Mouse (Mus musculus) midbrain, embryonic 12.5 days (tissue): Measurements from ENCODE around the gene Galr2. TPM values are rescaled to one million over a fixed set of nuclear protein-coding genes. Genes with fewer than 3 reads are reported as not detected.
A peak's percentile ranks its signal among the peaks of the same experiment; 100 is the strongest.

ENCODE experiments used
- ATAC-seq: fragments of 200-750 bp; cut with Nextera tagmentation; 2 replicates; pipeline ENCODE4 v1.8.0; 2017; ENCODE audit warnings: low read depth, moderate TSS enrichment, moderate library complexity; ENCODE audit not compliant: low FRiP score
- H3K27ac ChIP-seq: fragments of 300-500 bp; sonication (generic); replicated peaks from 2 replicates; pipeline ENCODE4 v1.5.1; 2016; ENCODE audit warnings: mild to moderate bottlenecking
- H3K27me3 ChIP-seq: fragments of 300-500 bp; sonication (generic); 2 replicates; pipeline ENCODE4 v1.6.1; 2016; ENCODE audit warnings: mild to moderate bottlenecking
- H3K36me3 ChIP-seq: fragments of 300-500 bp; sonication (generic); 2 replicates; pipeline ENCODE4 v1.6.1; 2016
- H3K4me1 ChIP-seq: fragments of 300-500 bp; sonication (generic); 2 replicates; pipeline ENCODE4 v1.6.1; 2016
- H3K4me2 ChIP-seq: fragments of 300-500 bp; sonication (generic); replicated peaks from 2 replicates; pipeline ENCODE4 v1.6.1; 2016; ENCODE audit warnings: mild to moderate bottlenecking, moderate library complexity
- H3K4me3 ChIP-seq: fragments of 300-500 bp; sonication (generic); 2 replicates; pipeline ENCODE4 v1.5.1; 2016; ENCODE audit warnings: mild to moderate bottlenecking
- H3K9ac ChIP-seq: fragments of 300-500 bp; sonication (generic); replicated peaks from 2 replicates; pipeline ENCODE4 v1.6.1; 2016; ENCODE audit warnings: mild to moderate bottlenecking, moderate library complexity
- H3K9me3 ChIP-seq: fragments of 300-500 bp; sonication (generic); 2 replicates; pipeline ENCODE4 v1.6.1; 2016; ENCODE audit warnings: mild to moderate bottlenecking
- WGBS: fragments of 180-500 bp; shearing (Covaris S2); methylation state at CpG from one replicate; pipeline ENCODE4 v1.1.7; 2016; 5-methylcytosine and 5-hydroxymethylcytosine counted together
- polyA plus RNA-seq: library from polyadenylated mRNA; unstranded; fragments of >200 nt; fragmentation: Nextera tagmentation; extraction: Ambion mirVana; gene quantifications from 2 replicates; pipeline ENCODE4 v1.2.1, GENCODE M21; 2016

The Galr2 gene
- 0.21 and 0.24 TPM in 2 replicates for polyA plus RNA-seq

DNA sequence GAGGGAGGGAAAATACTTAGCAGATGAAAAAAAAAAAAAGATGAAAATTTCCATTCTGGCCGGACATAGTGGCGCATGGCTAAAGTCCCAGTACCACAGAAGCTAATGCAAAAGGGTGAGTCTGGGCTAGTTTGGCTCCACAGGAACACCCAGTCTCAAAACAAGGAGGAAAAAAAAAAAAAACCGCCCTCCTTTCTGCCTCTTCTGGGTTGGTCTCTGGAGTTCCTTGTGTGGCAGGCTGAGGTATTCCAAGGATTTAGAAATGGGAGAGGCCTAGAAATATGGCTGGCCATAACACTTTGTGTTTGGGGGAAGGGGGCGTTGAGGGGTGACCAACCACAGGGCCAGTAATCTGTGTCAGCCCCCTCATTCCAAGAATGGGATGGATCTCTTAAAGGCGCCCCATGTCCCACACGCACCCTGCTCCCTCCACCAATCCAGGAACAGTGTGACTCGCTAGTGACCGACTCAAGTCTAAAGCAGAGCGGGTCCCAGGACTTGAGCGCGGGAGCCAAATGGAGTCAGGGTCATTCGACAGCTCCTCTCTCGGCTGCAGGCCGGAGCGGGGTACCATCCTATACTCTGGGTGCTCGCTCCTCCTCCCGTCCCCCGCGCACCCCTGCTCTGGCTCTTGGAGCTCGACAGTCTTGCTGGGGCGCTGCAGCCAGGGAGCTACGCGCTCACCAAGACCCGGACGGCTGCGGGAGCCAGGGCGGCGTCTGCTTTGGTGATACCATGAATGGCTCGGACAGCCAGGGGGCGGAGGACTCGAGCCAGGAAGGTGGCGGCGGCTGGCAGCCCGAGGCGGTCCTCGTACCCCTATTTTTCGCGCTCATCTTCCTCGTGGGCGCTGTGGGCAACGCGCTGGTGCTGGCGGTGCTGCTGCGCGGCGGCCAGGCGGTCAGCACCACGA, at the start of gene Galr2:
Gene Galr2 (plus strand): TSS at position 189 of the 913 bp plus-strand sequence.
- Histone ChIP-seq H3K4me3 (peak within 1 kb of the TSS; percentile 33), H3K9ac (peak within 1 kb of the TSS; percentile 39; the same call in 1 of the 2 replicates), H3K27ac (no peak within 1 kb of the TSS), H3K4me2 (peak within 1 kb of the TSS; percentile 48), H3K27me3 (peaks cover 64% of the 10 kb centered on the region), H3K9me3 (no peaks in the 10 kb centered on the region), H3K4me1 (peaks cover 12% of the 10 kb centered on the region; the same call in 1 of the 2 replicates), H3K36me3 (no peaks in the 10 kb centered on the region)
- 6% methylated on average over 46 of the region's 48 CpGs for WGBS
- ATAC-seq, result no peak

DNA sequence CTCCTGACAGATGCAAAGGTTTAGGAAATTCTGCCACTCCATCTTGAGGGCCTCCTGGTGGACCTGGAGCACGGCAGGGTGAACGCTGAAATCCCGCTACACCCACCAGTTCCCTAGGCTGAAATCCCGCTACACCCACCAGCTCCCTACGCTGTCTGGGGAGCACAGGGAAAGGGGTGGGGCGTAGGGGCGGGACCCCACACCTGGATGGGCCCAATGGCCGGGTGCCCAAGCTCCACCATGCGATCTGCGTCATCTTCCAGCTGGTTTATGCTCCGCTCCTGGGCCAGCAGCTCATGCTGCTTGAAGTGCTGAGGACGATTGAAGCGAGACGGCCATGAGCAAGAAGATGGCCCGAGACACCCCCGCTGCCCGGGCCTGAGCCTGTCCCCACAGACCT, 48.3 kb upstream of the Galr2 start:
- H3K4me3 ChIP-seq, result no peak overlapping the region
- 28% methylated on average over 17 of the region's 17 CpGs for WGBS
- no peak for ATAC-seq

GRCm38 (mm10) chr11:116234901-116235300, 45.8 kb upstream of the Galr2 start:
- ATAC-seq, result no peak
- H3K36me3 ChIP-seq, result no peaks in the 10 kb centered on the region
- H3K27me3 ChIP-seq, result peaks cover 59% of the 10 kb centered on the region
- 91% methylated on average over 8 of the region's 8 CpGs for WGBS
- no peak overlapping the region for H3K4me3 ChIP-seq
- no peak overlapping the region for H3K27ac ChIP-seq
- no peak overlapping the region for H3K4me2 ChIP-seq
- no peaks in the 10 kb centered on the region for H3K9me3 ChIP-seq
- H3K9ac ChIP-seq, result no peak overlapping the region
- peaks cover 16% of the 10 kb centered on the region; the same call in 1 of the 2 replicates for H3K4me1 ChIP-seq

More for the DNA sequence above, 48.3 kb upstream of the Galr2 start:
- H3K4me1 ChIP-seq, result 0 out of 2 replicates have a peak, but pooled peaks cover 5% of the 10 kb centered on the region
- H3K4me2 ChIP-seq, result peak overlapping the region; percentile 25; the same call in 1 of the 2 replicates
- no peaks in the 10 kb centered on the region for H3K36me3 ChIP-seq
- 0 out of 2 replicates have a peak overlapping the region, but pooled peaks have one; percentile 11 for H3K9ac ChIP-seq
- H3K27me3 ChIP-seq, result peaks cover 49% of the 10 kb centered on the region
- no peak overlapping the region for H3K27ac ChIP-seq
- no peaks in the 10 kb centered on the region for H3K9me3 ChIP-seq

DNA sequence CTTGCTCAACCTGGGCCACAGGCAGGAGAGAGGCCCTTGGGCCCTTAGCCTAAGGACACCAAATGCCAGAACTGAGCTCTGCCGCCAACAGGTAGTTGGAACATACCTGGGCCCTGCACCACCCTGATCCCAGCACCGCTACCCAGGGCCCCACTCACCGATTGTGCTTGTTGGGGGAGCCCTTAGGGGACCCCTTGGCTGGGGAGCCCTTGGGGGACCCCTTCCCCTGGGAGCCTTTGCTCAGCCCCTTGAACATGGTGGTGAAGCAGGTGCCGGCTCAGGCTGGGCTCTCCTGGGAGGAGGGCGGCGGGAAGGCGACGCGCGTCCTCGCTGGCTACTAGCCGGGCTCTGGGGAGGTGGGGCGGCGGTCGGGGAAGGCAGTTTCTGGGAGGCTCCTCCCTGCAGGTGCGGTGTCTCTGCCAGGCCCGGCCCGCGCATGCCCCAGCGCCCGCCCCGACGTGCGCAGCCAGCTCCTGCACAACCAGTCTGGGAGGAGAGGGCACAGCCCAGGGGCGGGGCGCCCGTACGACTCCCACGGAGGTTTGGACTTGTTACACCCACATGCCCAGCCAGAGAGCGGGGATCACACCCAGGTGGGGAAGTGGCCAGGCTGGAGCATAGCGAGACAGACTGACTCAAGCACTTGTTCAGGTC, 42.9 kb upstream of the Galr2 start, which contains the start of gene Evpl:
Gene Evpl (minus strand): TSS at position 336 of the 654 bp plus-strand sequence.
- Histone ChIP-seq H3K9ac (no peak within 1 kb of the TSS), H3K36me3 (no peaks in the 10 kb centered on the region), H3K27ac (no peak within 1 kb of the TSS), H3K4me1 (peaks cover 18% of the 10 kb centered on the region; the same call in 1 of the 2 replicates), H3K27me3 (peaks cover 47% of the 10 kb centered on the region), H3K4me3 (0 out of 2 replicates have a peak within 1 kb of the TSS, but pooled peaks have one; percentile 5), H3K4me2 (peak within 1 kb of the TSS; percentile 13; the same call in 1 of the 2 replicates), H3K9me3 (no peaks in the 10 kb centered on the region)
- ATAC-seq, result no peak
- 12% methylated on average over 31 of the region's 31 CpGs for WGBS

DNA sequence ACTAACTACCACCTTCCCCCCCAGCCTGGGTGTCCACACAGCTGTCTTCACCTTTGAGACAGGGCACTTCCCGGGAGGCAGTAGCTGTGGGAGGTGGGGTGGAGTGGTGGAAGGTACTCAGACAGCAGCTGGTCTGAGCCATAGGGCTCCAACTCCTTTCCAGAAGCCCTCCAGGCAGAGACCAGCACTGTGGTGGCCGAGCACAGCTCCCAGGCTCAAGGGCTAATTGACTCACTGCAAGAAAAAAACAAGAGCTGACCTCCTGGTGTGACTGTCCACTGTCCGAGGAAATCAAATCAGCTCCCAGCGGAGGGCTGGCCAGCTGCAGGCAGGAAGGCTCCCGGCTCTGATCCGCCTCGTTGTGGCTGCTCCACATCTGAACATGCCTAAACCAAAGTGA, 40.9 kb upstream of the Galr2 start:
- H3K27ac ChIP-seq, result no peak overlapping the region; the same call in 1 of the 2 replicates
- H3K9me3 ChIP-seq, result no peaks in the 10 kb centered on the region
- no peak overlapping the region for H3K4me2 ChIP-seq
- WGBS, result 12% methylated on average over 7 of the region's 7 CpGs
- no peak overlapping the region for H3K4me3 ChIP-seq
- H3K4me1 ChIP-seq, result peaks cover 18% of the 10 kb centered on the region; the same call in 1 of the 2 replicates
- H3K9ac ChIP-seq, result no peak overlapping the region
- H3K27me3 ChIP-seq, result peaks cover 30% of the 10 kb centered on the region
- peaks cover 16% of the 10 kb centered on the region for H3K36me3 ChIP-seq
- ATAC-seq, result no peak

DNA sequence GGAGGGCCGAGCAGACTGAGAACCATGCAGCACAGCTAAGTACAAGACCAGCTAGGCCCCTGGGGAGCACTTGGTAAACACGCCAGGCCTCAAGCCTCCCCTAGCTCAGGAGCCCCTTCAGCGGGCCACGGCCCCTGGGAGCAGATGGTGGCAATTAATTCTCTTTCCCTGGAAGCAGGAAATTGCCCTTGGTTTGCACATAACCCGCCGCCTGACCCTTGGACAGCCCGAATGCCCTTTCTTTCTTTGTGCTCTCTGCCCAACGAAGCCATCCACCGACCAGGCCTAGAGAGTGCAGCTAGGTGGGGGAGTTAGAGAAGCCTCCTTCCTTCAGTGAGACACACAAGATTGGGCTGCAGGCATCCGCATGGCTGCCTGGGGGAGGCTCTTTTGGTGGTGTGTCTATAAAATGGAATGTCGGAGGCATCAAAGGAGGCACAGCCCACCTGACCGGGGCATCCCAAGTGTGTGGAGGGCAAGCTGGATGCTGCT, 38.9 kb upstream of the Galr2 start:
- peaks cover 36% of the 10 kb centered on the region for H3K36me3 ChIP-seq
- H3K27ac ChIP-seq, result no peak overlapping the region
- H3K27me3 ChIP-seq, result peaks cover 21% of the 10 kb centered on the region
- H3K4me2 ChIP-seq, result no peak overlapping the region
- no peak overlapping the region for H3K9ac ChIP-seq
- H3K4me3 ChIP-seq, result no peak overlapping the region
- H3K9me3 ChIP-seq, result no peaks in the 10 kb centered on the region
- H3K4me1 ChIP-seq, result peaks cover 18% of the 10 kb centered on the region; the same call in 1 of the 2 replicates
- WGBS, result 51% methylated on average over 12 of the region's 12 CpGs
- ATAC-seq, result no peak

- Histone ChIP-seq H3K4me2 (no peak overlapping the region), H3K27me3 (no peaks in the 10 kb centered on the region), H3K36me3 (peaks cover 64% of the 10 kb centered on the region), H3K9me3 (no peaks in the 10 kb centered on the region), H3K9ac (no peak overlapping the region), H3K27ac (no peak overlapping the region), H3K4me1 (peaks cover 10% of the 10 kb centered on the region; the same call in 1 of the 2 replicates), H3K4me3 (no peak overlapping the region)
- ATAC-seq, result no peak
- WGBS, result 93% methylated on average over 8 of the region's 8 CpGs
These were observed 36.2 kb upstream of the Galr2 start for GRCm38 (mm10) chr11:116244580-116244979.

- Histone ChIP-seq H3K9me3 (no peaks in the 10 kb centered on the region), H3K4me3 (no peak overlapping the region), H3K27ac (no peak overlapping the region), H3K4me1 (peaks cover 6% of the 10 kb centered on the region; the same call in 1 of the 2 replicates), H3K27me3 (no peaks in the 10 kb centered on the region), H3K36me3 (peaks cover 74% of the 10 kb centered on the region), H3K4me2 (no peak overlapping the region), H3K9ac (no peak overlapping the region)
- no peak for ATAC-seq
- 77% methylated on average over 6 of the region's 6 CpGs for WGBS
These were observed 35.1 kb upstream of the Galr2 start for GRCm38 (mm10) chr11:116245616-116246015.

- 88% methylated on average over 14 of the region's 14 CpGs for WGBS
- no peak overlapping the region for H3K4me3 ChIP-seq
- H3K9me3 ChIP-seq, result no peaks in the 10 kb centered on the region
- no peaks in the 10 kb centered on the region for H3K4me1 ChIP-seq
- no peak overlapping the region for H3K27ac ChIP-seq
- H3K9ac ChIP-seq, result no peak overlapping the region
- no peak for ATAC-seq
- peaks cover 94% of the 10 kb centered on the region for H3K36me3 ChIP-seq
- H3K27me3 ChIP-seq, result no peaks in the 10 kb centered on the region
- no peak overlapping the region for H3K4me2 ChIP-seq
These were observed 33.1 kb upstream of the Galr2 start for GRCm38 (mm10) chr11:116247502-116248222.

DNA sequence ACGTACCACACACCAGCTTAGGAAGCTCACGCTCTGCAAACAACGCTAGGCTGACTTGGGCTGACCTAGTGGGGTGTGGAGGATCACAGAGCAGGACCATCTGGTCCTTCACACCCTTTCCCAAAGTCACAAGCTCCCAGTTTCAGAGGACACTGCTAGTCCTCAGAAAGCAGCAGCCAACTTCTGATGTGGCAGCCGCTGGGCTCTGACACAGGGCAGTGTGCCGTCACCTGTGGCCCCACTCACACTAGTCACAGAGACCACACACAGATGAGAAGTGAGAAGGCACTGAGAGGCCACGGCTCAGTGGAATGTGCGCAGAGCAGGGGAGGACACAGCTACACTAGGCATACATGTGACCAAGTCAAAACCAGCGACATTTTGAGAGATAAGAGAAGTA, 29.8 kb upstream of the Galr2 start:
- Histone ChIP-seq H3K9me3 (no peaks in the 10 kb centered on the region), H3K36me3 (peaks cover 95% of the 10 kb centered on the region)

DNA sequence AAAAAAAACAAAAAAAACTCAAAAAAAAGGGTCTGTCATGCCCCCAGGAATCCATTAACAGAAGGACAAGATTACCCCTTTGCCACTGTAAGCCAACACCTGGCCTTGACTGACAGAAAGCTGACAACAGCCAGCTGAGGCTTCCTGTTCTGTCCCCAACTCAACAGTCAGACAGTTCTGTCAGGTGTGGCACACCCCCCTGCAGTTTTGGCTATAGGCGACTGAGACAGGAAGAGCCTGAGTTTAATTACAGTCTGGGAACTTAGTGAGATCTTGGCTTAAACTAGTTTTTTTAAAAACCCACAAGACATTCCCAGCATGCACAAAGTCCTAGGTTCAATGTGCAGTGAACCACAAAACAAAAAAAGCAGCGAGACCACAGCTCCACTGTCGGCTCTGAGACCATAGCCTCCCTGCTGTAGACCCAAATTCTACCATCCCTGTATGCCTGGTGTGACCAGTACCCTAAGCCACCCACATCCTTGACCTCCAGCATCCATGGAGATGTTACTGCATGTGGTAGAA, 27.6 kb upstream of the Galr2 start:
- no peak overlapping the region for H3K4me3 ChIP-seq
- no peaks in the 10 kb centered on the region for H3K4me1 ChIP-seq
- 82% methylated on average over 3 of the region's 3 CpGs for WGBS
- H3K27me3 ChIP-seq, result no peaks in the 10 kb centered on the region
- H3K9me3 ChIP-seq, result no peaks in the 10 kb centered on the region
- H3K36me3 ChIP-seq, result peaks cover 93% of the 10 kb centered on the region
- no peak overlapping the region for H3K4me2 ChIP-seq
- no peak overlapping the region for H3K27ac ChIP-seq
- H3K9ac ChIP-seq, result no peak overlapping the region
- no peak for ATAC-seq

More for the DNA sequence above, 29.8 kb upstream of the Galr2 start:
- H3K4me1 ChIP-seq, result no peaks in the 10 kb centered on the region
- no peak overlapping the region for H3K9ac ChIP-seq
- H3K27me3 ChIP-seq, result no peaks in the 10 kb centered on the region
- H3K27ac ChIP-seq, result no peak overlapping the region
- ATAC-seq, result no peak
- H3K4me2 ChIP-seq, result no peak overlapping the region
- WGBS, result 94% methylated on average over 8 of the region's 8 CpGs
- no peak overlapping the region for H3K4me3 ChIP-seq
